Mouse (Mus musculus) bone marrow, adult 2 months (tissue): Measurements from ENCODE around the gene Jak2. TPM values are rescaled to one million over a fixed set of nuclear protein-coding genes. Genes with fewer than 3 reads are reported as not detected.
A peak's percentile ranks its signal among the peaks of the same experiment; 100 is the strongest.

Experiments
- H3K27ac ChIP-seq: fragments of 200-500 bp; 2 replicates; pipeline ENCODE4 v1.5.1; 2012; ENCODE audit warnings: low read depth, mild to moderate bottlenecking, control low read depth, inconsistent platforms, low read length; ENCODE audit not compliant: control insufficient read depth, poor library complexity, insufficient read depth
- H3K4me1 ChIP-seq: fragments of 200-500 bp; 2 replicates; pipeline ENCODE4 v1.6.1; 2011; ENCODE audit warnings: low read length; ENCODE audit not compliant: control insufficient read depth, insufficient read depth
- H3K4me3 ChIP-seq: fragments of 200-500 bp; replicated peaks from 2 replicates; pipeline ENCODE3; 2011; ENCODE audit warnings: mild to moderate bottlenecking, low read depth, low read length, control low read depth; ENCODE audit not compliant: control insufficient read depth
- CTCF ChIP-seq: fragments of 200-500 bp; IDR thresholded peaks from 2 replicates; pipeline ENCODE4 v1.5.1; 2011; ENCODE audit warnings: low read length, control low read depth; ENCODE audit not compliant: control insufficient read depth, insufficient read depth
- POLR2A ChIP-seq: fragments of 200-500 bp; IDR thresholded peaks from 2 replicates; pipeline ENCODE4 v1.6.1; 2011; ENCODE audit warnings: low read depth, mild to moderate bottlenecking, control low read depth, low read length, borderline replicate concordance; ENCODE audit not compliant: control insufficient read depth
- WGBS: fragments of 180-500 bp; shearing (Covaris S2); methylation state at CpG from one replicate; pipeline ENCODE4 v1.1.7; 2018; 5-methylcytosine and 5-hydroxymethylcytosine counted together
- polyA plus RNA-seq: library from polyadenylated mRNA; stranded (reverse); fragments of >200 nt; gene quantifications from 2 replicates; pipeline ENCODE4 v1.2.4, GENCODE M21; 2011; ENCODE audit warnings: low replicate concordance; ENCODE audit not compliant: missing spikeins, insufficient read depth, insufficient read length

Gene Jak2
- polyA plus RNA-seq, 1 experiment: 21.3 TPM

DNA sequence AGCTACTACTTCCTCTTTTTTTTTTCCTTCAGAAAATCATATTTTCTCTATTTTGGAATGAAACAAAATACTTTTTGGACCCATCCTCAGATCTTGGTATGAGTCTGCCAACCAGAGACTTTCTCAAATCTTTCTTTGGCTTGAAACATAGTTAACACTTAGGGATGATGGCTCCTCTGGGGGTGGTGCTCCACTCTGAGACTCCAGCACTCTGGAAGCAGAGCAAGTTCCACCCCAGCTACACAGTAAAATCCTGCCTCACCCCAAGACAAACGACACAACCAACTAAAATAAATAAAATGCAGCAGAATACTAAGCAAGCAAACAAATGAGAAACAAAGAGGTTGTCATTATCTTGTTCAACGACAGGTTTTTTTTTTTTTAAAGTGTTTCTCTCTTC, 11.0 kb upstream of the Jak2 start:
- WGBS: 29% methylated on average over 2 of the region's 2 CpGs
- Histone ChIP-seq H3K4me3 (no peak overlapping the region), H3K4me1 (peaks cover 3% of the 10 kb centered on the region; the same call in 1 of the 2 replicates), H3K27ac (no peak overlapping the region)
- TF ChIP-seq CTCF (no peak), POLR2A (no peak)

DNA sequence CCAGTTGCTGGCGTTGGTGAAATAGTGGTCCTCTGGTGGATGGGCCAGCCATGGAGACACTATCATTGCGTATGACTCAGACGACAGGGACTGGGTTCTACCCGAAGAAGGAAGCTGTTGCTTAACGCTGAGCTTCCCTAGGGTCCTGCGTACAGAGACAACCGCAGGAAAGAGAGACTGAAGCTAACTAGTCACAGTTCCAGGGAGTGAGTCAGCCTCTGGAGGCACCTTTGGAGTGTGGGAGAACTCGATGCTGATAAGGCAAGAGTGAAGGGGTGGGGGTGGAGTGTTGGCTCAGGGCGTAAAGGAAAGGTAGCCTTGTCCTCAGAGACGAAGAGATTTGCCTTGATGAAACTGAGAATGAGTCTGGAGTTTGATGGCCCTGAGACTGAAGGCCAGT, 10.0 kb upstream of the Jak2 start:
- H3K4me1 ChIP-seq: peaks cover 3% of the 10 kb centered on the region; the same call in 1 of the 2 replicates
- 28% methylated on average over 10 of the region's 10 CpGs for WGBS
- TF ChIP-seq CTCF: no peak
- TF ChIP-seq POLR2A: no peak
- no peak overlapping the region for H3K27ac ChIP-seq
- no peak overlapping the region for H3K4me3 ChIP-seq

DNA sequence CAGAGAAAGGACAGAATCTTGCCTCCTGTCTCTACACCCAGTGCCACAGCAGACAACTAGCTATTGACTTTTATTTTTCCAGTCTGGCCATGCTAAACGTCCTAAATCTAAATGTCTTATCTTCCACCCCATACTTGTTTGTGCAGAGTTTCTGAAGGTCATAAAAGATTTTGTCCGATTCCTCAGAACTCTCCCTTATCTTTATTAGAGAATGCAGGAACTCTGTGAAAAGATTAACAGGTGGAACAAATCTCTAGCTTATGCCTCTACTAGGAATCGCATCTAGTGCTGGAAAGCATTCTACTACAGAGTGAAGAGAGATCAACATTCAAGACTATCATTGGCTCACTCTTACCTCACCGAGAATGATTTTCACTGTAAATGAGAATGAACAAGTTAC, 1.7 kb upstream of the Jak2 start:
- WGBS: 66% methylated on average over 4 of the region's 4 CpGs
- H3K4me3 ChIP-seq: peak overlapping the region; percentile 6
- no peak overlapping the region for H3K27ac ChIP-seq
- H3K4me1 ChIP-seq: no peaks in the 10 kb centered on the region; the same call in 1 of the 2 replicates
- TF ChIP-seq CTCF (no peak), POLR2A (no peak)

DNA sequence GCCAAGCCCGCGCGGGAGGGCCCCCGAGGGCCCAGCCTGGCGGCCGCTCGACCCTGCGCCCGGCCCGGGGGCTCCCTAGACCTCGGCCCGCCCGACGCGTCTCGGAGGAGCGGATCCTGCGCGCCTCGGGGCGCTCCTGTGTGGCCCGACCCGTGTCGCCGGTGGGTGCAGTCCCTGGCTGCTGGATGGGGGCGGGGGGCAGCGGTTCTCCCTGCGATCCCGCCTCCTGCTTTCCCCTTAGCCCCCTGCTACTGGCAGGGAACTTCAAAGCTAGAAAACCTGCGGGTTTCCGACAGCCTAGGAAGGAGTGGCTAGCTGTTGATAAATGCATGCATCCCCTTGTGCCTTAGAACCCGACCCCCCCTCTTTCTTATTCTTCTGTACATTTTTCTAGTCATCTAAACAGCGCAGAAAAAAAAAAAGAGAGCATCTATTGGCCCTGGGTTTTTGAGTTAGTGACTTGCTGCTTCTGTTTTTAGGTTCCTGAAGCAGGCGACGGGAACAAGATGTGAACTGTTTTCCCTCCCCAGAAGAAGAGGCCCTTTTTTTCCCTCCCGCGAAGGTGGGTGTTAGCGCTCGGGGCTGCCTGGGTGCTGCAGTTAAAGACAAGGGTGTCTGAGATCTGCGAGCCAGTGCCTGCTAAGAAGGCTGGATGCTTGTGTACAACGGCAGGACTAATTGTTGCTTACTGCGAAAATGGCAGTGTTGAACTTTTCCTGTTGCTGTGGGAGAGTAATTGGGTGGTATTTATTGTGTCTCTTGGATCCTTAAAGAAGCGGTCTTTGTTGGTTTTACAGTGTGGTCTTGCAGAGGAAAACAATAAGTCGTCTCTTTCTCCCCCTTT, 552 bp downstream of the Jak2 start:
- peak overlapping the region; percentile 99 for H3K27ac ChIP-seq
- H3K4me1 ChIP-seq: no peaks in the 10 kb centered on the region; the same call in 1 of the 2 replicates
- TF ChIP-seq POLR2A (no peak), CTCF (no peak)
- WGBS: 1% methylated on average over 44 of the region's 44 CpGs
- H3K4me3 ChIP-seq: peak overlapping the region; percentile 91

- 3% methylated on average over 10 of the region's 10 CpGs for WGBS
- no peak for TF ChIP-seq POLR2A
- TF ChIP-seq CTCF: no peak
- H3K4me1 ChIP-seq: no peaks in the 10 kb centered on the region; the same call in 1 of the 2 replicates
- peak overlapping the region; percentile 91 for H3K4me3 ChIP-seq
- H3K27ac ChIP-seq: peak overlapping the region; percentile 99
Measured at GRCm38 (mm10) chr19:29252831-29253545, 1.4 kb downstream of the Jak2 start.

GRCm38 (mm10) chr19:29253728-29254127, 2.1 kb downstream of the Jak2 start:
- TF ChIP-seq CTCF: peak; percentile 97
- TF ChIP-seq POLR2A: no peak
- H3K4me3 ChIP-seq: peak overlapping the region; percentile 72
- under 1% methylated on average over 9 of the region's 9 CpGs for WGBS
- no peaks in the 10 kb centered on the region; the same call in 1 of the 2 replicates for H3K4me1 ChIP-seq
- peak overlapping the region; percentile 65 for H3K27ac ChIP-seq

DNA sequence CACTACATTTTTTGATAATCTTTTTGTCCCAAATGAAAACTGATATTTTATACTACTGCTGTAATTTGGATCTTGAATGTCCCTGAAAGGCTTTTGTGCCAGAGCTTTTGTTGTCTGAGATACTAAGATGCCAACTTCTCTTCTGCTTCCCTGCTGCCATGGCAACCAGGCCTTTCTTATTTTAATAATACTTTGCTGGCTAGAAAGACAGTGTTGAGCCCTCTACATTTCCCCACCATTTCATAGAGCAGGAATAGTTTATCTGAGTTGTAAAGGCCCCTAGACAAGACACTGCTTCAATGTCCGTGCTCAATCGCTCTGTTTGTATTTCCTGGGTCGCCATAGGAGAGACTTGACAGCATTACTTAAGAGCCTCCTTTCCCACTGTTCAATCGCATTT, 3.0 kb downstream of the Jak2 start:
- TF ChIP-seq CTCF (no peak), POLR2A (no peak)
- no peak overlapping the region for H3K27ac ChIP-seq
- H3K4me1 ChIP-seq: no peaks in the 10 kb centered on the region; the same call in 1 of the 2 replicates
- WGBS: 80% methylated on average over 4 of the region's 4 CpGs
- H3K4me3 ChIP-seq: no peak overlapping the region
